Mouse (Mus musculus) heart, postnatal 25 days (tissue): ENCODE data around the gene A730071L15Rik. TPM values are rescaled to one million over a fixed set of nuclear protein-coding genes. Genes with fewer than 3 reads are reported as not detected.

Experiments
- DNase-seq: peaks from one replicate; pipeline ENCODE4 v3.0.0; 2022; ENCODE audit warnings: low spot score
- intact Hi-C: fragments of 180-260 bp; cut with DNase I; formaldehyde crosslinking; loops from one replicate; pipeline ENCODE4 v1.15.1; 2025
- total RNA-seq, 2 experiments: library from RNA; stranded (reverse); gene quantifications; 2 replicates each; pipeline ENCODE4 v1.2.3; 2021

A730071L15Rik gene
- total RNA-seq, result under 1 TPM in 1 of 2 experiments, not detected in 1; 0.17 TPM

GRCm38 (mm10) chr11:6199410-6200086 lies at the start of gene A730071L15Rik:
TSS of gene A730071L15Rik (plus strand) at chr11:6200029.
- intact Hi-C loops, result loop anchor here (2.0 kb wide), 1 partner anchor 67 kb away; the partner anchor contains the start of gene Ddx56
- no peak for DNase-seq

- intact Hi-C loops, result no loop called here
- no peak for DNase-seq
Observed at GRCm38 (mm10) chr11:6152864-6153263, 47.0 kb upstream of the A730071L15Rik start.

- intact Hi-C loops, result no loop called here
- no peak for DNase-seq
Observed at GRCm38 (mm10) chr11:6154211-6154701, 45.6 kb upstream of the A730071L15Rik start.

- intact Hi-C loops, result no loop called here
Observed at GRCm38 (mm10) chr11:6156651-6157050, 43.2 kb upstream of the A730071L15Rik start.

GRCm38 (mm10) chr11:6157119-6157518 lies 42.7 kb upstream of the A730071L15Rik start:
- intact Hi-C loops, result no loop called here
- DNase-seq, result no peak

More at GRCm38 (mm10) chr11:6156651-6157050, 43.2 kb upstream of the A730071L15Rik start:
- DNase-seq, result no peak

GRCm38 (mm10) chr11:6158515-6158914 lies 41.3 kb upstream of the A730071L15Rik start:
- DNase-seq, result no peak
- intact Hi-C loops, result no loop called here

GRCm38 (mm10) chr11:6159704-6160275 lies 40.0 kb upstream of the A730071L15Rik start:
- intact Hi-C loops, result no loop called here
- DNase-seq, result no peak

GRCm38 (mm10) chr11:6160663-6161271 lies 39.1 kb upstream of the A730071L15Rik start:
- intact Hi-C loops, result no loop called here
- no peak for DNase-seq

GRCm38 (mm10) chr11:6161549-6161948 lies 38.3 kb upstream of the A730071L15Rik start:
- DNase-seq, result no peak
- intact Hi-C loops, result no loop called here

GRCm38 (mm10) chr11:6163062-6163461 lies 36.8 kb upstream of the A730071L15Rik start:
- no peak for DNase-seq
- intact Hi-C loops, result no loop called here

GRCm38 (mm10) chr11:6163706-6164105 lies 36.1 kb upstream of the A730071L15Rik start:
- DNase-seq, result no peak
- intact Hi-C loops, result no loop called here

- DNase-seq, result no peak
- intact Hi-C loops, result no loop called here
Observed at GRCm38 (mm10) chr11:6164781-6165180, 35.0 kb upstream of the A730071L15Rik start.

- intact Hi-C loops, result no loop called here
- no peak for DNase-seq
Observed at GRCm38 (mm10) chr11:6165391-6166081, 34.3 kb upstream of the A730071L15Rik start.

GRCm38 (mm10) chr11:6166351-6166750 lies 33.5 kb upstream of the A730071L15Rik start:
- intact Hi-C loops, result no loop called here

GRCm38 (mm10) chr11:6169041-6169663 lies 30.7 kb upstream of the A730071L15Rik start:
- intact Hi-C loops, result no loop called here
- DNase-seq, result no peak

More at GRCm38 (mm10) chr11:6166351-6166750, 33.5 kb upstream of the A730071L15Rik start:
- DNase-seq, result no peak

GRCm38 (mm10) chr11:6174719-6175118 lies 25.1 kb upstream of the A730071L15Rik start:
- peak; percentile 24 for DNase-seq
- intact Hi-C loops, result no loop called here

GRCm38 (mm10) chr11:6175506-6175905 lies 24.3 kb upstream of the A730071L15Rik start:
- intact Hi-C loops, result no loop called here

GRCm38 (mm10) chr11:6177781-6178420 lies 21.9 kb upstream of the A730071L15Rik start:
- intact Hi-C loops, result no loop called here
- DNase-seq, result no peak

More at GRCm38 (mm10) chr11:6175506-6175905, 24.3 kb upstream of the A730071L15Rik start:
- DNase-seq, result no peak

- intact Hi-C loops, result no loop called here
- no peak for DNase-seq
Observed at GRCm38 (mm10) chr11:6178673-6179166, 21.1 kb upstream of the A730071L15Rik start.
